Mouse (Mus musculus) embryonic stem cell, embryonic (primary cell): ENCODE measurements around the gene Nudt17.

Experiments used
- CTCF ChIA-PET, 4 experiments: fragments of 300-600 bp in 2 of 4; fragments of 350-600 bp in 2 of 4; sonication (Branson Sonifier 250); formaldehyde crosslinking; loops; one replicate each; lab custom pipeline; 2022; ENCODE audit warnings: inconsistent platforms in 2 of 4; lab: Charles Lee
- POLR2A ChIA-PET, 4 experiments: fragments of 300-600 bp in 2 of 4; fragments of 350-600 bp in 2 of 4; sonication (Branson Sonifier 250); formaldehyde crosslinking; loops; one replicate each; lab custom pipeline; 2022; ENCODE audit warnings: antibody characterized with exemption in 4 of 4, inconsistent platforms in 1 of 4; lab: Charles Lee

The Nudt17 gene

GRCm38 (mm10) chr3:96707903-96708683 lies at the start of gene Nudt17:
Gene Nudt17, minus strand, starts transcription at chr3:96708562.
- CTCF ChIA-PET, result interaction anchor here (0.5 to 2.3 kb wide), 44 partner anchors 8 to 430 kb away, joined by 3 to 20 read pairs (median 5); partner anchors contain the start of genes Itga10 (in 3 of the 4), Pias3 (in 3 of the 4), Ankrd35 (in 2 of the 4) and Ankrd34a (in 1 of the 4)

GRCm38 (mm10) chr3:96757691-96758090 lies 49.3 kb upstream of the Nudt17 start:
- CTCF ChIA-PET, result interaction anchor here in 3 of 4 experiments (0.7 to 0.9 kb wide), 3 partner anchors 17 to 59 kb away, joined by 3 to 4 read pairs (median 3); no protein-coding TSS in a partner anchor
- POLR2A ChIA-PET, result interaction anchor here in 2 of 4 experiments (0.6 to 1.5 kb wide), 8 partner anchors 10 to 51 kb away, joined by 3 to 5 read pairs (median 3); no protein-coding TSS in a partner anchor

More at GRCm38 (mm10) chr3:96707903-96708683, at the start of gene Nudt17:
- POLR2A ChIA-PET, result interaction anchor here (0.6 to 5.0 kb wide), 55 partner anchors 9 to 640 kb away, joined by 3 to 72 read pairs (median 4); partner anchors contain the start of genes Ankrd35 (in 2 of the 4), Pias3 (in 2 of the 4), Rbm8a (in 2 of the 4) and Itga10 (in 1 of the 4)

GRCm38 (mm10) chr3:96755935-96756334 lies 47.6 kb upstream of the Nudt17 start:
- POLR2A ChIA-PET, result interaction anchor here in 1 of 4 experiments (1.4 kb wide), 1 partner anchor 13 kb away, joined by 3 read pairs; no protein-coding TSS in a partner anchor
- CTCF ChIA-PET, result interaction anchor here in 1 of 4 experiments (0.5 kb wide), 1 partner anchor 180 kb away, joined by 3 read pairs; no protein-coding TSS in a partner anchor

GRCm38 (mm10) chr3:96746829-96747228 lies 38.5 kb upstream of the Nudt17 start:
- ChIA-PET CTCF (no interaction called here), POLR2A (interaction anchor here in 2 of 4 experiments (1.1 to 2.0 kb wide), 3 partner anchors 9 to 66 kb away, joined by 3 to 4 read pairs (median 3); no protein-coding TSS in a partner anchor)

GRCm38 (mm10) chr3:96744348-96744747 lies 36.0 kb upstream of the Nudt17 start:
- CTCF ChIA-PET, result no interaction called here

GRCm38 (mm10) chr3:96740279-96740678 lies 31.9 kb upstream of the Nudt17 start:
- ChIA-PET POLR2A (interaction anchor here in 2 of 4 experiments (0.9 to 1.6 kb wide), 5 partner anchors 10 to 171 kb away, joined by 3 to 7 read pairs (median 3); no protein-coding TSS in a partner anchor), CTCF (interaction anchor here in 2 of 4 experiments (0.5 to 0.8 kb wide), 6 partner anchors 80 to 549 kb away, joined by 3 to 6 read pairs (median 3); no protein-coding TSS in a partner anchor)

More at GRCm38 (mm10) chr3:96744348-96744747, 36.0 kb upstream of the Nudt17 start:
- POLR2A ChIA-PET, result no interaction called here

GRCm38 (mm10) chr3:96737995-96738394 lies 29.6 kb upstream of the Nudt17 start:
- POLR2A ChIA-PET, result interaction anchor here in 3 of 4 experiments (0.6 to 2.0 kb wide), 8 partner anchors 8 to 144 kb away, joined by 3 to 6 read pairs (median 3); partner anchors contain the start of gene Polr3gl (in 1 of the 3)
- CTCF ChIA-PET, result interaction anchor here in 2 of 4 experiments (0.7 to 1.1 kb wide), 2 partner anchors 15 to 38 kb away, joined by 3 read pairs; no protein-coding TSS in a partner anchor

GRCm38 (mm10) chr3:96737013-96737740 lies 28.8 kb upstream of the Nudt17 start:
- CTCF ChIA-PET, result interaction anchor here in 2 of 4 experiments (0.7 to 1.1 kb wide), 2 partner anchors 16 to 38 kb away, joined by 3 read pairs; no protein-coding TSS in a partner anchor
- POLR2A ChIA-PET, result interaction anchor here in 3 of 4 experiments (0.6 to 2.0 kb wide), 7 partner anchors 9 to 143 kb away, joined by 3 to 6 read pairs (median 3); partner anchors contain the start of genes Polr3c (in 1 of the 3), Polr3gl (in 1 of the 3) and Rnf115 (in 1 of the 3)

GRCm38 (mm10) chr3:96735200-96735599 lies 26.8 kb upstream of the Nudt17 start:
- ChIA-PET CTCF (interaction anchor here in 3 of 4 experiments (0.6 to 1.5 kb wide), 6 partner anchors 25 to 657 kb away, joined by 3 to 8 read pairs (median 4); partner anchors contain the start of gene Itga10 (in 1 of the 3)), POLR2A (interaction anchor here in 3 of 4 experiments (0.6 to 1.9 kb wide), 12 partner anchors 11 to 315 kb away, joined by 3 to 5 read pairs (median 3); no protein-coding TSS in a partner anchor)

- POLR2A ChIA-PET, result interaction anchor here in 3 of 4 experiments (0.6 to 2.6 kb wide), 9 partner anchors 15 to 970 kb away, joined by 3 to 8 read pairs (median 3); partner anchors contain the start of genes Pias3 (in 1 of the 3) and Rbm8a (in 1 of the 3)
- CTCF ChIA-PET, result interaction anchor here in 2 of 4 experiments (1.0 to 1.5 kb wide), 2 partner anchors 29 to 79 kb away, joined by 3 to 4 read pairs; no protein-coding TSS in a partner anchor
Measured at GRCm38 (mm10) chr3:96733984-96734383, 25.6 kb upstream of the Nudt17 start.

GRCm38 (mm10) chr3:96730785-96731184 lies 22.4 kb upstream of the Nudt17 start:
- ChIA-PET CTCF (interaction anchor here in 2 of 4 experiments (0.7 to 1.8 kb wide), 3 partner anchors 26 to 56 kb away, joined by 3 to 6 read pairs (median 4); no protein-coding TSS in a partner anchor), POLR2A (interaction anchor here in 2 of 4 experiments (0.9 to 1.1 kb wide), 3 partner anchors 10 to 567 kb away, joined by 3 to 4 read pairs (median 3); partner anchors contain the start of genes Bcl9 (in 1 of the 2) and Rbm8a (in 1 of the 2))

GRCm38 (mm10) chr3:96729403-96729784 lies 21.0 kb upstream of the Nudt17 start:
- POLR2A ChIA-PET, result interaction anchor here in 2 of 4 experiments (0.5 to 1.8 kb wide), 5 partner anchors 21 to 173 kb away, joined by 3 to 7 read pairs (median 4); partner anchors contain the start of genes Nudt17 (in 1 of the 2) and Pias3 (in 1 of the 2)
- CTCF ChIA-PET, result interaction anchor here in 2 of 4 experiments (0.6 to 1.8 kb wide), 3 partner anchors 24 to 537 kb away, joined by 3 to 6 read pairs (median 4); no protein-coding TSS in a partner anchor

GRCm38 (mm10) chr3:96728634-96729402 lies 20.5 kb upstream of the Nudt17 start:
- CTCF ChIA-PET, result interaction anchor here in 3 of 4 experiments (0.6 to 1.8 kb wide), 5 partner anchors 24 to 536 kb away, joined by 3 to 6 read pairs (median 4); no protein-coding TSS in a partner anchor
- POLR2A ChIA-PET, result interaction anchor here in 3 of 4 experiments (0.5 to 1.8 kb wide), 6 partner anchors 9 to 173 kb away, joined by 3 to 7 read pairs (median 4); partner anchors contain the start of genes Nudt17 (in 1 of the 3) and Pias3 (in 1 of the 3)

- POLR2A ChIA-PET, result interaction anchor here in 3 of 4 experiments (1.0 to 1.8 kb wide), 18 partner anchors 8 to 151 kb away, joined by 3 to 14 read pairs (median 4); partner anchors contain the start of genes Gm16253 (in 2 of the 3), Pias3 (in 2 of the 3), Nudt17 (in 1 of the 3) and Polr3gl (in 1 of the 3)
- CTCF ChIA-PET, result interaction anchor here in 3 of 4 experiments (0.6 to 1.1 kb wide), 4 partner anchors 30 to 208 kb away, joined by 3 to 4 read pairs (median 3); no protein-coding TSS in a partner anchor
Measured at GRCm38 (mm10) chr3:96727828-96728633, 19.7 kb upstream of the Nudt17 start.
